Mouse (Mus musculus): Measurements from ENCODE around the gene Capza2.
A peak's percentile ranks its signal among the peaks of the same experiment; 100 is the strongest.
"Not testable (repeated sequence)": the region's sequence is repeated elsewhere in the genome, so short reads cannot be mapped to it uniquely, and the experiment has no call there.

Capza2 gene

DNA sequence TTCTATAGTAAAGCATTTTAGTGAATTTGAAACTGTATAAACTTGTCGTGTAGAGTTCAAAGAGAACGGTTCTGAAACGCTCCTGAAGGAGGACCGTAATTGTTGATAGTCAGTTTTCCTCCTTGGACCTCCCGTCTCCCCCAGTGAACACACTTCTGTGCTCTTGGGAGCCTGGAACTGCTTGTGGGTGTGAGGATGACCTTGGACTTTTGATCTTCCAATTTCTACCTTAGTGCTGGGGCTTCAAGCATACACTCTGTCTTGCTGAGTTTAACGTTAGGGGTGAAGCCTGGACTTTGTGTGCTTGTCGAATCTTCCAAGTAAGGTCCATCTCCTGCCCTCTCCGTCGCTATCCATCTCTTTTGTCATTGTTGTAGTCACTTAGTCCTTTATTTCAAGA, 4.0 kb downstream of the Capza2 start:
- no peak for DNase-seq (ENCODE audit: low read depth, low spot score)

DNA sequence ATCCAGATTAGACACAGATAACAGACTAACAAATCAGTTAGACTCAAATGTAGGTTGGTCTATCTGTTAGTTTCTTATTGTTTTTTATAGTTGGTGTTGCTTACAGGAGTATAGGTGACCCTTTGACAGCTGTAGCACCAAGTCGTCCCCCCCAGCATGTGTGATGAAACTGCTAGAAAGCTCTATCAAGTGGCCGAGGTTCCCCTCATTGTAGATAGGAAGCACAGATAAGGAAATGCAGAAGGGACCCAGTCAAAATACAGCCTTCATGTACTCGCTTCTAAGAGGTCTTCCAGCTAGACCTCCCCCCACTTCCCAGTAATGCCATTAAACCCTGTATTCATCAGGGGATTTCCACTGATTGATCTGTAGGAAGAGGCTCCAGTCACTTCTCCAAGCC, 6.7 kb downstream of the Capza2 start:
- no peak for DNase-seq (ENCODE audit: low read depth, low spot score)

DNA sequence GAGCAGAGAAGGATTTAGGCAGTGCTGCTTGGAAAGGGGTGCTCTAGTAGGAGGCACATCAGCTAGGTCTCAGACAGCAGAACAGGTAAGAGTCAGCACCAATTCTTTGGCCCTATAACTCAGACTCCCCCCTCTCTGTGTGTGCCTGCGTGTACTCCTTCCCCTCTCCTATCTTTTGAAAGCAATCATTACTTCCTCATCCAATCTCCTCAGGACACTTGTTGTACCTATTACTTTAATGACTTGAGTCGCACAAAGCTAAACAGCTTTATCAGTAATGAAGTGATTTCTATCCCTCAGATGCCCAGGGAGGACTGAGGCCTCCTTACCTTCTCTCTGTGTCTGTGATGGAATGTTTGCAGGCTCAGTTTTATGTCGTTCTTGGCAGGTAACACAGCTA, 10.1 kb downstream of the Capza2 start:
- DNase-seq (ENCODE audit: low read depth, low spot score), result no peak

DNA sequence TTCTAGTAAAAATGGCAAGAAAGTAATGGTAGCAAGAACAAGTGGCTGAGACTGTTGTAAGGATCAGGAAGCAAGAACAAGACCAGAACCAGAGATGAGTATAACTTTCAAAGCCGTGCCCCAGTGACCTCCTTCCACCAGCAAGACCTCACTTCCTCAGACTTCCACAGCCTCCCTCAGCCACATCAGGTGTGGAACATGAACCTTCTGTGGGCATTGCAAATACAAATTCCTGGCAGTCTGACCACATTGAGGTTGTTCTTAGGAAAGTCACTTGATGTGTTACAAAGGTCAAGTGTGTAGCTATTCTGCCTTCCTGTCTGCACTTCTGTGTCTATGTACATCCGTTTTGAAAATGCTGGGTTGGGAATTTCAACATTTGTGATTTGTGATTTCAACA, 16.1 kb downstream of the Capza2 start:
- no peak for DNase-seq (ENCODE audit: low read depth, low spot score)

DNA sequence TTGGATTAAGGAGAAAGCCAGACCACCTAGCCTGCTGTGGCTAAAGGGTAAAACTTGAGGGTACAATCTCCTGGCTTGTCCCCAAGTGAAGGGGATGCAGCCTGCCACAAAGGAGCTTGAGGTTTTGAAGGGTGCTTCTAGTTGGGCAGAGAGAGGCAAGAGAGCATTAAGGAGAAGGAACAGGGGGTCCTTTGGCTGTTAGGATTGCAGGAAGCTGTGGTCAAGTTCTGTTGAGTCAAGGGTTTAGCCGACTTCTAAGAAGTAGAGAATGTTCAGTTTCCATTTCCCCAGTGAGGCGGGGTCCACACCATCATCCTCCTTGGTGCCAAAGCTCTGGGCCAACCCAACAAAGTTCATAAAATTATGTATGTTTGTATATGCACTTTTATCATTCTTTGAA, 19.0 kb downstream of the Capza2 start:
- no peak for DNase-seq (ENCODE audit: low read depth, low spot score)

DNA sequence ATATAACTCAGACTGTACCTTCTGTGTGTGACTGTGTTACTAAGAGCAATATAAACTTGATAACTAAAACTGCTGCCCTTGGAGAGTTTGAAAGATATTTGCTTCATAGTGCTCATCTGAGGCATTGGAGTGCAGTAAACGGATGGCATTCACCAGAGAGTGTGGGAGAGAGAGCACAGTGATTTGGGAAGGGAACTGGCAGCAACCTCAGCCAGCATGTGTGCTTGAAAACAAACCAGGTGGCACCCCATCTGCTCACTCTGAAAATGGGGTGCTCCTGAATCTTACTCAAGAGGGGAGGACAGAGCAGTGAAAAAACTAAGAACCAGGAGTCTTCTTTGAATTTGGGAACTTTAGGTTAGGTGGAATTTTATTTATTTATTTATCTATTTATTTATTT, 21.3 kb downstream of the Capza2 start:
- DNase-seq (ENCODE audit: low read depth, low spot score), result peak; percentile 98

DNA sequence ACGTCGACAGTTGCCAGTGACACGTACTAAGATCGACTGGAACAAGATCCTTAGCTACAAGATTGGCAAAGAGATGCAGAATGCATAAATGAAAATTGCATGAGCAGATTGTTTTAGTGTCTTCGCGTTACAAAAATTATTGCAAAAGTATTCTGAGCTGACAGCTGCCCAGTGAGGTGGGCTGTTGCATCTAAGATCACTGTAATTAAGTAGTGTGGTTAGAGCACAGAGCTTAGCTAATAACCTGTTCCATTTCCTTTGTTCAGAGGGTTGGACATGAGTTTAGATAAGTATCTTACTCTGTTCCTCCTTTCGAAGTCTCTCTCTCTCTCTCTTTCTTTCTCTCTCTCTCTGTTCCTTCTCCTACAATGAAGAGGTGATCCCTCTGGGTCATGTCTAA, 29.3 kb downstream of the Capza2 start:
- no peak for DNase-seq (ENCODE audit: low read depth, low spot score)

DNA sequence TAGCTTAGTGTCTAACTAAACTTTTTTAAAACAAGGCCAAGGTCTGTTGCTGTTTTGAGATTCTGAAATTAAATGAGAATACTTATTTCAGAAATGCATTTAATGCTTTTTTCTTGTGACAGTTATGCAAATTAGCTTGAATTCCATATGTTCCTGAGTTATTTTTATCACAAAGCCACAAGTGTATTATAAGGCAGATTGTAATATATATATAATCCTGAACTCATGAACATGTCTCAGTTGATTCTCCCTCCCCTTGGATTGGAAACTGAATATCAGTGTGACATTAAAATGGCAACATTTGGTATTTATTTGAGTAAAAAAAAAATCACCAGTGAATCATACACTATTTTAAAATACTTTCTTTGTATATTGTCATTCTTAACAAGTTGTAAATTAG, 30.0 kb downstream of the Capza2 start:
- DNase-seq (ENCODE audit: low read depth, low spot score), result peak; percentile 29

DNA sequence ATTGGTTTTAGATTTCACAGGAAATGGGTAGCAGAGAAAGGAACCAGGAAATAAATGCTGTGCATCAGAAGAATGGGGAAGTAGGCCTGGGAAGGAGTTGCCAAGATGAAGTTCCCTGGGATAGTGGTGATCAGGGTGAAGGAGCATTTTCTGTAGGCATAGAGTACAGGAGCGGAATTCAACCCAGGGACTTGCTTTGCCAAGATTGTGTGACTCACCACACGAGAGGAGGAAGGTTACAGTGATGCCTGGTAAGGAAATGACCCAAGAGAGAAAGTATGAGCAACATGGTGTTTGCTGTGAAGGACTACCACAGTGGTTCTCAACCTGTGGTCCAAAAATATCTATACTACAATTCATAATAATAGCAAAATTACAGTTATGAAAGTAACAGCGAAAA, 31.8 kb downstream of the Capza2 start:
- no peak for DNase-seq (ENCODE audit: low read depth, low spot score)

DNA sequence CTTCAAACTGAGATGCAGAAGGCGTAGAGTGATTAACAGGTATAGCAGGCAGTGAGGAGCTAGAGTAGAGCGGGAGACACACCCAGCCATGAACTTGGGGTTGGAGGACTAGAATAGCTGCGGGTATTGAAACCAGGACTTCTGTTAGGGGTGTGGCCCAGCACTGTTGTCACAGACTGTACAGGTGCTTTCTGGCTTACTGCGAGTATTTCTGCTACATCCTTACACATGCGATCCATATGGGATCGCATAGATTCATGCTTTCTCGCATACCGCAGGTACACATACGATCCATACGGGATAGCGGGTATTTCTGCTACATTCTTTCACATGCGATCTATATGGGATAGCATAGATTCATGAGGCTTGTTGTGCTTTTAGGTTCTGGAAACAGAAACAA, 32.3 kb downstream of the Capza2 start:
- no peak for DNase-seq (ENCODE audit: low read depth, low spot score)

DNA sequence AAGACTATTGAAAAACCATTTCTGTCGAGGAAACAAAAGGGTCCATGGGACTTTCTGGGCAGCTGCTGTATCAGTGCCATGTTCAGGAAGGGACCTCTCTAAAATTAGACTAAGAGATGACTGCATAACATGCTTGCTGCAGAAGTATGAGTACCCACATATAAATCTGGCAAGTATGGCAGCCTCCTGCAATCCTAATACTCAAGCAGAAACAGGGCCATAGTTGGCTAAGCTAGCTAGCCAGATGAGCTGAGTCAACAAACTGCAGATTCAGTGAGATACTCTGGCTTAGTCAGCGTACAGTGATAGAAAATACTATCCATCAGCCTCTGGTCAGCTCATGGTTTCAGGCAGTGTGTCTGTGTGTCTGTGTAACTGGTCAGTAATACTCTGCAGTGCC, 33.8 kb downstream of the Capza2 start:
- DNase-seq (ENCODE audit: low read depth, low spot score), result no peak

DNA sequence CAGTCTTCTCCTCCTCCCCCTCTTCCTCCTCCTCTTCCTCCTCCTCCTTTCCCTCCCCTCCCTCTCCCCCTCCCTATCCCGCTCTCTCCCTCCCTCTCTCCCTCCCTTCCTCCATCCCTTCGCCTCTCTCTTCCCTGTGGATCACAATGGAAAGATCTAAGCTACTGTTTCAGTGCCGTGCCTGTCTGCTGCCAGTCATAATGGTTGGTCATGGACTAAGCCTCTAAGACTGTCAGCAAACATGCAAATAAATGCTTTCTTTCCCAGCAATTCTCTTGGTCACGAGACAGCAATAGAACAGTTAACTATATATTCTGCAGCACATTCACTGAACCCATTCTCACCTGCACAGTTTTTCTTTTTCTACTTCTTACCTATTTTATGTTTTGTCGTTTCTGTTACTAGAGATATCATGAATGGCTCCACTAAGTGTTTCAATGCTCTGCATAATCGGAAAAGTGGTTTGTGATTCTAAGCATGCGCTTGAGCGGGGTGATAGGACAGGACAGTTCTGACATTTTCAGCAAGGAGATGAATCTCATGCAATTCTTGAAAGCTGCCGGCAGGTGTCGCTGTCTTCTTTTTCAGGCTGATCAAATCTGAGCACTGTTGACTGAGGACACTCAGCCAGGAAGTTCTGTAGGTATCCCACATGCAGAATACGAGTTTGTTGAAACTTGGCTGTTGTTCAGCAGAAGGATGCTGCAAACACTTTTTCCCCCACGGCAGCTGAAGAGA, 39.2 kb downstream of the Capza2 start:
- DNase-seq (ENCODE audit: low read depth, low spot score), result peak; percentile 89

DNA sequence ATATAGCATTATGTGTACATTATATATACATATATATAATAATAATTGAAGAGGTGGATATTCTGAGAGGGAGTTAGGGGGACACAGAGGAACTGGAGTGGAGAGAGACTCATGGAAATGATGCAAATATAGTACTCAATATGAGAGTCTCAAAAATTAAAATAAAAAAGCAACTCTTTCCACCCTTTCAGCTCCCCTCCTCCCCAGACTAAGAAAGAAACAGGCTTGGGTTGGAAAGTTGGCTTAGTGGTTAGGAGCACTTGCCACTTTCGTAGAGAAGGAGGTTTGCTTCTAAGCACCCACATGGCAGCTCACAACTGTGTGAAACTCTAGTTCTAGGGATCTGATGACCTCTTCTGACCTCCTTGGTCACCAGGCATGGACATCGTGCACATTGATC, 41.0 kb downstream of the Capza2 start:
- DNase-seq (ENCODE audit: low read depth, low spot score), result no peak

DNA sequence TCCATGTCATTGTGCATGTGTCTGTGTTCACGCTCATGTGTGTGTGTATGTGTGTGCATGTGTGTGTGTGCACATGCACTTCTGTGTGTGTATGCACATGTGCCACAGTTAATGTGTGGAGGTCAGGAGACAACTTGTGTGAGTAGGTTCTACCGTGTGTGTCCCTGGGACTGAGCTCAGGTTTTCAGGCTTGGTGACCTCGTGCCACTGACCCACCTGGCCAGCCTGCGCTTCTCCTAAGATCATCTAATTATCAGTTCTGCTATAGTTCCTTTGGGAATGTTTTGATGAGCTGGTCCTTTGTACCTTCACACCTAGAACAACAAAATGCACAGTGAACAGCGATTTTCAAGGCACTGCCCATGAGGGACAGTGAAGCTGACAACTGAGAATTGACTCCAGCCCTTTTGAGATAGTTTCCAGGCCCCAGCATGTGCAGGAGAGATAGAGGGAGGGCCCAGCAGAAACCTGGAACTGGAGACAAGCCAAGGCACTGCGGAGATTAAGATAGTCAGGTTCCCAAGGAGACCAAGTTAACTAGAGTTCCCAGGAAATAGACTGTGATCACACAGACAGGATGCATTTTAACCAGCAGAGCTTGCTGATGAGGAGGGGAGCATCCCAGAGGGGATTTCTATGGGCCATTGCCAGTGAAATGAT, 44.4 kb downstream of the Capza2 start:
- DNase-seq (ENCODE audit: low read depth, low spot score), result no peak

DNA sequence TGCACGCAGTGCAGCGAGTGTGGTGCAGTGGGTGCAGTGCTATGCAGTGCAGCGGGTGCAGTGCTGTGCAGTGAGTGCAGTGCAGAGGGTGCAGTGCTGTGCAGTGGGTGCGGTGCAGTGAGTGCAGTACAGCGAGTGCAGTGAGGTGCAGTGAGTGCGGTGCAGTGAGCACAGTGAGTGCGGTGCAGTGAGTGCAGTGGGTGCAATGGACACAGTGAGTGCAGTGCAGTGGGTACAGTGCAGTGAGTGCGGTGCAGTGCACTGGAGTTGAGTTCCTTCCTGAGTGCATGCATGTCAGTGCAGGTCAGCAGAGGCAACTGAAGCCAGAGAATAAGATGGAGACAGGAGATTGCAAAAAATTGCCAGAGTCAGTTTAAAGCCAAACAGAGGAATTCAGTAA, 45.8 kb downstream of the Capza2 start:
- DNase-seq (ENCODE audit: low read depth, low spot score), result no peak

DNA sequence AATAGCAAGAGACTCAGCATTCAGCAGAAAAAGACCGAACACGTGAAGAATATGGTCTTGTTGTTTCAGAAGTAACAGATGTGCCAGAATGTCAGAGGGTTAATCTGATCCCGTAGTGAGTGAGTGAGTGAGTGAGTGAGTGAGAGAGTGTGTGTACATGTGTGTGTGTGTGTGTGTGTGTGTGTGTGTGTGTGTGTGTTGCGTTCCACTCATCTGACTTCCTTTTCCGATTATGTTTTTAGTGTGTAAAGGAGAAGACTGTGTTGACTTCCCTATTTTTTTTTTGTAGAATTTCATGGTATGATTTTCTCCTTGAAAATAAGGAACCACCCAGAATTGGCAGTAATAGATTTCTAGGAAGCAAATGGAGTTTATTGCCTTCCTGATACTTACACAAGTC, 52.6 kb downstream of the Capza2 start:
- no peak for DNase-seq (ENCODE audit: low read depth, low spot score)

DNA sequence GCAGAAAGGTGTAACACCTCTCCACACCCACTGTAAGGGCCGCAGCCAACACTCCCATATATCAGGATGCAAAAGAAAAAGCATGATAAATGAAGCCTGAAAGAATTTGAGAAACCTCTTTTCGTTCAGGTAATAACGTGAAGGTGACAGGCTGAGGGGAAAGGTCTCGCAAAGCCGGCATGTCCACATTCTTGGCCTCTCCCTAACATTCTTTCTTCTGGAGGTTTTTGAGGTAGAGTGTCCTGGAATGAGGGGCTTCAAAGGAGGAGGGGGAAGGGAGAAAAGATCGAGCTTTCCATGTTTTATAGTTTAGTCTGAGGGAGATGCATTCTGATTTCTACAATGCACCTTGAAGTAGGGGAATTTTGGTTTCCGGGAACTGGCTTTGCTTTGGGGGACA, 56.6 kb downstream of the Capza2 start, which contains the start of gene St7:
Gene St7 (plus strand): TSS at position 287 of the 400 bp plus-strand sequence.
- no peak for DNase-seq (ENCODE audit: low read depth, low spot score)

DNA sequence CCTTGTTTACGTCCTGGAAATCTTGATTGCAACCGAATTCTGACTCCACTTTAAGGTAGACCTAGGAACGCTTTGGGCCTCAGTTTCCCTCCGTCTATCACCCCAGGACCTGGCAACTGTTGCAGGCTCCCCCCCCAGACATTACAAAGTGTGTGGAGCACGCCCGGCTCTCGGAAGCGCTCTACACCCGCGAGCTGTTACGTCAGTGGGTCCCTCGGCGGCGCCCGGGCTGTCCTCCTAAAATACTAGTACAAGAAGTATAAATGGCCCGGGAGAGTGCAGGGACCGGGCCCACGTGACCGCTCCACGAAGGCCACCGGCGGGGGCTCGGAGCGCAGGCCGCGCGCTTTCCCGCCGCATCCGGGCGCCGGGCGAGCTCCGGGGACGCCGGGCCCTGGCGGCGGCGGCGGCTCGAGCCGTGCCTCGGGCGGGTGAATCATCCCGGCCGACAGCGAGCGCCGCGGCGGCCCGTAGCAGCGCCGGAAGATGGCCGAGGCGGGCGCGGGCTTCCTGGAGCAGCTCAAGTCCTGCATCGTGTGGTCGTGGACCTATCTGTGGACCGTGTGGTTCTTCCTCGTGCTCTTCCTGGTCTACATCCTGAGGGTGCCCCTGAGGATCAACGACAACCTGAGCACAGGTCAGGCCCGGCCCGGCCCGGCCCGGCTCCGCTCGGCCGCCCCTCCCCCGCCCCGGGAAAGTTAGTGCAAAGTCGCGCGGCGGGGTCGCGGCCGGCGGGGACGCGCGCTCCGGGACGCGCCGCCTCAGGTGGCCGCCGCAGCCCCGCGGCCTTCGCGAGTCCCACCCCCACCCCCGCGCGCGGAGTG, 57.9 kb downstream of the Capza2 start:
- peak; percentile 66 for DNase-seq (ENCODE audit: low read depth, low spot score)

DNA sequence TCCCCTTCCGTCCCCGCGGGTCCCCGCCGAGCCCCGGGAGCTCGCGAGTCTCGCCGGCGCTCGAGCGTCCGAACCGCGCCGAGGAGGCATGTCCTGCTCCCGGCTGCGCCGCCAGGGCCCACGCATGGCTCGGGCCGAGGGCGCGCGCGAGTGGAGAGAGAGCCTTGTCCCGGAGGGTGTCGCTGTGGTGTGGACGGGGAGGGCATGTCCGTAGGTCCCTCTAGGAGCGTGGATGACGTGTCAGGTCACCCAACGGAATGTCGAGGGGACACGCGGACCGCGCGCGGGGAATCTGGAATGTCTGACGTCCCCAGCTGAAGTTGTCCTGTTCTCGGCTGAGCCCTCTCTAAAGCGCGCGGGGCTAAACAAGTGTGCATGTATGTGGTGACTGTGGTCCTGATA, 58.5 kb downstream of the Capza2 start:
- peak; percentile 88 for DNase-seq (ENCODE audit: low read depth, low spot score)

DNA sequence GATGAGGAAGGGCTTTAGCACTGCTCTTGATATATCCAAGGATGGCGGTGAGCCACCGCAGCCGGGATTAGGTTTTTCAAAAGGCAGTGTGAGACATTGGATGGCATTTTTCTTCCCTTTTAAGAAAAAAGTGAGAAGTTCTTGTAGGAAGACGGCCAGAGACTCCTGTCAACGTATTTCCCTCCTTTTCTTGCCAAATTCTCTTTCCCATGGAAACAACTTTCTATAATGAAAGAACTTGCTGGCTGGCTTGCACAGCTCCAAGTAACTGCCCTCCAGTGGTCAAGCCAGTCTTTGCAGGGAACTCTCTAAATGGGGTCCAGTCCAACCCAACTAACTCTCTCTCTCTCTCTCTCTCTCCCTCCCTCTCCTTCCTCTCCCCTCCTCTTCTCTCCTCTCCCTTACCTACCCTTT, 60.3 kb downstream of the Capza2 start:
- DNase-seq (ENCODE audit: low read depth, low spot score), result peak; percentile 79

DNA sequence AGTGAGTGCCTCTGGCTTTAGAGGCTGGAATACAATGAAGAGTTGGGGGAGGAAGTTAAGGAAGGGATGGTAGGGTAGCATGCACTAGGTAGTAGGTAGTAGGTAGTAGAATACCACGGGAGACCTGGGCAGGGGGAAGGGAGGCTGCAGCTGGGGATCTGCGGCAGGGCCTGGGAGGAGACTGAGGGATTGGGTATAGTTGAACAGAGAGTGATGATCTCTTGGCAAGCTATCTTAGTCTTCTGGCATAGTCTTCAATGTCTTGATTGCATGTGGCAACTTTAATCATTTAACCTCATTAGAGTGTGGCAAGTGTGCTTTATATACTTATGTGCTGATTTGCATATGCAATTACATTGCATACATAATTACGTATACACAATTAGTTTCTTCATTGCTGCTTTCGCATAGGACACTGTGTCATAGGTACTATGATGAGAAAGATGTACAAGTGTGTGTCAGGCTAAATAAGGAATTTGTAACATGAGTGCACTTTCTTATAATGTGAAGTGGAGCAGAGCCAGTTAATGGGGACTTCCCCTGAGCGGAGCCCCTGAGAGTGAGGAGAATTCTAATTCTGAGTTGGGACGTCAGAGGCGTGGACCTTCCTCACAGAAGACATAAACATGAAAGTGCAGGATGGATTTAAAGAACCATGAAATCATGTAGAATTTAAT, 65.0 kb downstream of the Capza2 start:
- DNase-seq (ENCODE audit: low read depth, low spot score), result no peak

DNA sequence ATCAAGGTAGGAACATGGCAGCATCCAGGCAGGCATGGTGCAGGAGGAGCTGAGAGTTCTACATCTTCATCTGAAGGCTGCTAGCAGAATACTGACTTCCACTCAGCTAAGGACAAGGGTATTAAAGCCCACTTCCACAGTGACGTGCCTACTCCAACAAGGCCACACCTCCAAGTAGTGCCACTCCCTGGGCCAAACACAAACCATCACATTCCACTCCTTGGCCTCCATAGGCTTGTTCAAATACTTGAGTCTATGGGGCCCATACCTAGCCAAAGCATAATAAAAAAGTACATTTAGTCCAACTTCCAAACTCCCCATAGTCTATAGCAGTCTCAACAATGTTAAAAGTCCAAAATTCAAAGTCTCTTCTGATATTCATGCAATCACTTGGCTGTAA, 68.0 kb downstream of the Capza2 start:
- not testable (repeated sequence) for DNase-seq (ENCODE audit: low read depth, low spot score)

Data from brain, adult 2 months (tissue).